Mouse (Mus musculus) ovary, postnatal 14 days (tissue): ENCODE results near the gene Tmem255b.
A peak's percentile ranks its signal among the peaks of the same experiment; 100 is the strongest.

Source experiments
- DNase-seq: peaks from one replicate; pipeline ENCODE4 v3.0.0; 2022; ENCODE audit warnings: low spot score

Gene Tmem255b

GRCm38 (mm10) chr8:13434889-13435288 lies at the start of gene Tmem255b:
Gene Tmem255b (plus strand): TSS chr8:13435189.
- DNase-seq = no peak

GRCm38 (mm10) chr8:13386366-13386765 lies 48.6 kb upstream of the Tmem255b start:
- DNase-seq = no peak

- DNase-seq = no peak
Measured at GRCm38 (mm10) chr8:13387728-13388127, 47.3 kb upstream of the Tmem255b start.

- no peak for DNase-seq
Measured at GRCm38 (mm10) chr8:13388744-13389143, 46.2 kb upstream of the Tmem255b start.

GRCm38 (mm10) chr8:13393869-13394268 lies 41.1 kb upstream of the Tmem255b start:
- no peak for DNase-seq

GRCm38 (mm10) chr8:13396725-13397124 lies 38.3 kb upstream of the Tmem255b start, which contains the start of gene Atp4b:
Gene Atp4b (minus strand): TSS chr8:13396825.
- DNase-seq = no peak

GRCm38 (mm10) chr8:13403517-13403916 lies 31.5 kb upstream of the Tmem255b start:
- DNase-seq = no peak

- DNase-seq = no peak
Measured at GRCm38 (mm10) chr8:13404666-13405131, 30.3 kb upstream of the Tmem255b start, which contains the start of gene Grk1. Gene Grk1 (plus strand): TSS chr8:13405081.

- DNase-seq = no peak
Measured at GRCm38 (mm10) chr8:13406011-13406410, 29.0 kb upstream of the Tmem255b start.

- peak; percentile 59 for DNase-seq
Measured at GRCm38 (mm10) chr8:13411597-13411996, 23.4 kb upstream of the Tmem255b start.

- peak; percentile 34 for DNase-seq
Measured at GRCm38 (mm10) chr8:13412891-13413558, 22.0 kb upstream of the Tmem255b start.

- DNase-seq = no peak
Measured at GRCm38 (mm10) chr8:13413823-13414390, 21.1 kb upstream of the Tmem255b start.

- DNase-seq = no peak
Measured at GRCm38 (mm10) chr8:13415879-13416278, 19.1 kb upstream of the Tmem255b start.

GRCm38 (mm10) chr8:13419111-13419639 lies 15.8 kb upstream of the Tmem255b start:
- DNase-seq = no peak

GRCm38 (mm10) chr8:13420970-13421369 lies 14.0 kb upstream of the Tmem255b start:
- DNase-seq = no peak

GRCm38 (mm10) chr8:13427351-13427750 lies 7.6 kb upstream of the Tmem255b start:
- no peak for DNase-seq

- no peak for DNase-seq
Measured at GRCm38 (mm10) chr8:13428156-13428555, 6.8 kb upstream of the Tmem255b start.

GRCm38 (mm10) chr8:13430412-13430811 lies 4.6 kb upstream of the Tmem255b start:
- DNase-seq = no peak

GRCm38 (mm10) chr8:13430866-13431265 lies 4.1 kb upstream of the Tmem255b start:
- DNase-seq = no peak

- DNase-seq = no peak
Measured at GRCm38 (mm10) chr8:13433130-13433529, 1.9 kb upstream of the Tmem255b start.

- no peak for DNase-seq
Measured at GRCm38 (mm10) chr8:13436052-13436451, 1.1 kb downstream of the Tmem255b start.

- DNase-seq = no peak
Measured at GRCm38 (mm10) chr8:13437531-13437930, 2.5 kb downstream of the Tmem255b start.

- no peak for DNase-seq
Measured at GRCm38 (mm10) chr8:13442152-13442551, 7.2 kb downstream of the Tmem255b start.
